Mouse (Mus musculus): Measurements from ENCODE around the gene Nlrc5.

DNA sequence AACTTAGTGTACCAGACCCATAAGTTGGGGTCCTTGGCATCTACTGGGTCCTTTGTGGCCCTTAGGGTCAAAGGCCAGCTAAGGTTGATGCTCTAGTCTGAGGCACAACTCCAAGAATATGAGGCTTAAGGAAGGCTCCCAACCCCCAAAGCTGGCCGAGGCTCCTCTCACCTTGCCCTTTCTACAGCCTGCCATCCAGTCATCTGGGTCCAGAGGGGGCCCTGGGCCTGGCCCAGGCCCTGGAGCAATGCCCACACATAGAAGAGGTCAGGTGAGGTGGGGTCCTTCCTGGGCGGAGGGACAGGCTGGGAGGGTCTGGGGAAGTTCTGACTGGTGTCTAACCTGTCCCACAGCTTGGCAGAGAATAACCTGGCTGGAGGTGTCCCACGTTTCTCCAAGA, 88.3 kb downstream of the Nlrc5 start:
- TF ChIP-seq CTCF (IDR thresholded peaks at IDR 0.05; ENCODE audit: extremely low read depth, insufficient read length, insufficient replicate concordance, low read depth, low read length) (no peak), POLR2A (IDR thresholded peaks at IDR 0.05; ENCODE audit: low read depth, low read length) (no peak)

All from small intestine, adult 2 months (tissue).